Mouse (Mus musculus) CD8-positive naive resting alpha-beta T cell, adult 2 months (primary cell): Measurements from ENCODE around the gene Ispd.

Experiments
- DNase-seq, 2 experiments: peaks; one replicate each; pipeline ENCODE4 v3.0.0; 2022; ENCODE audit warnings: low read depth in 2 of 2, low spot score in 2 of 2

Ispd gene

DNA sequence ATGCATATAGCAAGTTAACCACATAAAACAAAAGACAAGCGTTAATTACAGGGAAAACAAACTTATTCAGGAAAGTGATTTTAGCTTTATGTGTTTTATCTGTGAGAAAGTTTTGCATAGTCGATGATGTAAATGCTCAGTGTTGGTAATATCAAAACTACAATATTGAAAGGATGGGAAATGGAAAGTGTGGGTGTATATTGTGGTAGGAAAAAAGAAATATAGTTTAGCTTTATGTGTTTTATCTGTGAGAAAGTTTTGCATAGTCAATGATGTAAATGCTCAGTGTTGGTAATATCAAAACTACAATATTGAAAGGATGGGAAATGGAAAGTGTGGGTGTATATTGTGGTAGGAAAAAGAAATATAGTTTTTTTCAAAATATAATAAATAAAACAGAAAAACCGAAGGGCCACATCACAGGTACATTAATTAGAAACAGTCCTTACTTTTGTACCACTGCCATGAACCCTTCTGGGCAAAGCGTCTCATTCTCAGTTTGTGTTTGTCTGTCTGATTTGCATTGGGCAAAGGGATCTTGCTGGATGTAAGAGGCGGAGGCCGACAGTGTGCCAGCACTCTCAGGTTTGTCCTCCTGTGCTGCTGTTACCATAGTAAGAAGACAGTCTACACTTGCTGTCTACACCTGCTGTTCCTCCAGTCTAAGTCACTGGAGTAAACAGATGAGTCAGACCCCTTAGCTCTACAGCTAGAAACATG is 87.2 kb downstream of the Ispd start:
- DNase-seq: no peak

GRCm38 (mm10) chr12:36471411-36471810 is 90.2 kb downstream of the Ispd start:
- DNase-seq: no peak

GRCm38 (mm10) chr12:36474171-36474570 is 92.9 kb downstream of the Ispd start:
- DNase-seq: no peak

DNA sequence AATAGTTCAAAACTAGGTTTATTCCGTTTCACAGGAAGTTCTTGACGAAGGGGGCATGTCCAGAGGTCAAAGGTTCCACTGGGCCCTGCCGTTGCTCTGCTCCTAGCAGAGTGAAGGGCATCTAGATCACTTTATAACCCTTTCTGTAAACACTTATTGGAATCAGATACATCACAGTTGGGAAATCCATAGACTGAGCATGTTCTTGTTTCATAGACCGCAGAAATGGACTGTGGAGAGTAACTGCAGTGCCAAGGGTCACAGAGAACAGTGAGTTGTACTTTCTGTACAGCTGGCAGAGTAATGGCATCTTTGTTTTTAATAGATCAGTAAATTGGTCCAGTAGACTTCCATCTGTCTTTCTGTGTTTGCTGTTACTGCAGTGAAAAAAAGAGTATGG is 94.0 kb downstream of the Ispd start:
- DNase-seq: no peak

DNA sequence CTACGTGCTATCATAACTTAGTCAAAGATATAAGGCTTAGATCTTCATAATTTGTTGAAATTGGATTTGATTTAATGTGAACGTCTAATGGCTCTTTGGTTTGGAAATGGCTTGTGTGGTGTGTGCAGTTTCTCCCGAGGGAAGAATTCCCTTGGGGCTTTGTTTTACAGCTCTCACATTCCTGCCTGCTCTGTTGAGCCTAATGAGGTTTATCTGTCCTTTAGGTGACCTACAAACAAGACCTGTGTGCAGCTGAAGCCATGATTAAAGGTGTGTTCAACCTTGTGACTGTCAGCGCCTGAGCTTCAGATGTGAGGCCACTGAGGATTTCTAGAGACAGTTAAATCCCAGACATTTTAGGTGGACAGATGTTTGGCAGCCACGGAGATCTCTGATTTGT is 95.2 kb downstream of the Ispd start:
- DNase-seq: no peak

DNA sequence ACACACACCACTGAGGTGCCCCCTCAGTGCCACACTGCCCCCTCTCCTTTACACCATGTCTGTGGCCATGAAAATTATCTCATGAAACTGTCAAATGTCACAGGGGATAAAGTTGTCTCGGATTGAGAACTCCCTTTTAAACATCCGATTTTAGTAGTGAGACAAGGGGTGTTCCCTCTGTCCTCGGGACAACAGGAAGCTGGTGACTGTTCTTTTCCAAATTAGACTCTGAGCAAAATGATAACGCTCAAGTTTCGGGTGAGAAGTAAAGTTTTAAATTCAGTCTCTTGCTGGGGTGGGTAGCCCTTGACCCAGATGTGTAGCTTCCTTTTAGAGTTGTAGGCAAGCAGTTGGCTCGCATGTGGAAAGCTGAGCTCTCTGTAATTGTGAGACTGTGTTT is 96.3 kb downstream of the Ispd start:
- DNase-seq: no peak

DNA sequence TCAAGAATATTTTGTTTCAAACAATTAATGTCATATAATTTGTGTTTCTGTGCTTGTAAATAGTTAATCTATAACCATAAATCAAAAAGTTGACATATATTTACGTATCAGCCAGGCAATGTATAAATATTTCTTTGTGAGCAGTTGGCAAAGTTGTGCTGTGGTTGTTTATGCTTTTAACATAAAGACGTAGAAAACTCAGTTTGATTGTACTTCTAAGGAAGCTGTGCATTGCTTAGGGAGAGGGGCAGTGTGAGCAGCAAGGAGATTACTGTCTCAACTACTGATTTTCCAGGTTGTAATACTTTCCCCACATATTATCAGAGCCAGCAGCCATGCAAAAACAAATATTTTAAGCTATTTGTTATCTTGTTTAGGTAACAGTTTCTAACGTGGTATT is 96.7 kb downstream of the Ispd start:
- no peak for DNase-seq

DNA sequence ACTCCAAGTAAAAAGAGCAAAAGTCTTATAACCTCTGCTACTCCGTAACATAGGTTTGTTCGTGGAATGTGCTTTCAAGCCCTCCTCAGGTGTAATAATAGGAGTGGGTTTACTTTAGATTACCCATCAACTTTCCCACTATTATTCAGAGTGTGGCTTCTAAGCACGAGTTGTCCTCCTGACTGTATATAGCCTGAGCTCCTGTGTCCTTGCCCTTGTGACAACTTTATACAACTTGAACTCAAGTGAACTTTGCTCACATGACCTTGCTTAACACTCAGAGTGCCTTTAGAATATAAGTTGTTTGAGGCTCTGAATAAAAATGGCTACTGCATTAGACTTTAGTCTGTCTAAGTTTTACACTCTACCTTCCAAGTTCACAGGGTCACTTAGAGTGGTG is 100.5 kb downstream of the Ispd start:
- DNase-seq: no peak

DNA sequence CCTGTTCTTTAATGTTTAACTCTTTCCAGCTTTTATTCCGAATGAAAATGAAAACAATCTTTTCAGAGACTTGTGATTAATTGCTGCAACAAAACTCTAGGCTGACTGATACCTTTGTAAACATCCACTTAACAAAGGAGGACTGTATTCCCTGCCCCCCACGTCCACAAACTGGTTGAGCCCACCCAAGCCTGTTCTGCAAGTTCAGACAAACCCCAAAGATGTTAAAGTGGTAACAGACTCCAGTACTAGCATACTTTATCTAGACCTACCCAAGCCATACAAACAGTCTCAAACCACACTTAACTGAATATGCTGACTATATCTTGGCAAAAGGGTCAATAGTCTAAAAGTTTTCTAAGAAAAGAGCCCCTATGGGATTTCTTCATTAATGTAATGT is 102.1 kb downstream of the Ispd start:
- DNase-seq: no peak

DNA sequence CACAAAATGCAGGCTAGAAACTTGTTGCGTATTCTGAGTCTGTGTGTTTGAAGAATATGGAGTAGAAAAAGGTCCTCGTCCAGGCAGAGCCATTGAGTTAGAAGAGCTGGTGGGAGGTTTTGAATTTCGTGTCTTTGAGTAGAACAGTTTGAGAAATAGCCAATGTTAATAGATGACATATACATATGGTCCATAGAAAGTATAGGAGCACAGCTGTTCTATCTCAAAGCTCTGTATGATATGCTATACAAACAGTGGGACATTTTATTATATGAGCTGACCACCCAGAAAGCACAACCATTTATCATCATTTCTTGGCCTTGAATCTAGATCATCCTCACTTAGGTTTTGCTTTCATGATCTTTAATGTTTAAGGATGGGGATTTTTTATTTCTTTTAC is 116.3 kb downstream of the Ispd start:
- no peak for DNase-seq

DNA sequence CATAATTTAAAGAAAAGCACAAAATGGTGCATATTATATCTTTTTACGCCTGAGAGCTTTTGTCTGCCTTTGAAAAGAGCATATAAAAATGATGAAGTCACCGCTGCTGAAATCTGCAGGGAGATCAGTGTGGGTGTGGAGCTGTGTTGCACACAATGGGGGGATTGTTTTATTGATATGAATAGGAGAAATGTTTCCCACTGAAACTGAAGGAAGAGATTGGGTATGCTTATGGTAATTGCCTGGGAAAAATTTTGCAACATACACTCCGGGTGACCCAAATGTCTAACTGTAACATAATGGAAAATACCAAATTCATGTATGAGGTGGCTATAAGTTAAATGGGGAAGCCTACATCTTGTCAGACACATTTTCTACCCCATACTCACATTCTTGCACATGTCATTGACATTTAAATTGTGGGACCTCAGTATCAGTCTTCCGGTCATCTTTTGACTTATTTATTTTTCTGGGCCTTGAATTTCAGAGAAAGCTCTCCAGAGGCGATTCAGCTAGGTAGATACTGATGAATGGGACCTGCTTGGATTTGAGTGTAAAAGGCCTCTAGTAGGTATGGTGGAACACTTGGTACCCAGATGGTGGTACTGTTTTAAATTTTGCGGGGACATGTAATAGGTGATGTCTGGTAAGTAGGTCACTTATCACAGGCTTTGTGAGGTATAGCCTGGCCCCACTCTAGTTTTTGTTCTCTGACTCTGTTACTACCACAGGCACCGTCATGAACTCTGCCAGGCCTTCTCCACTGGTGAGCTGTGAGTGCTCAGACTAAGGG is 126.1 kb downstream of the Ispd start:
- DNase-seq: no peak

- no peak for DNase-seq
These were observed 128.8 kb downstream of the Ispd start for GRCm38 (mm10) chr12:36509954-36510642.

DNA sequence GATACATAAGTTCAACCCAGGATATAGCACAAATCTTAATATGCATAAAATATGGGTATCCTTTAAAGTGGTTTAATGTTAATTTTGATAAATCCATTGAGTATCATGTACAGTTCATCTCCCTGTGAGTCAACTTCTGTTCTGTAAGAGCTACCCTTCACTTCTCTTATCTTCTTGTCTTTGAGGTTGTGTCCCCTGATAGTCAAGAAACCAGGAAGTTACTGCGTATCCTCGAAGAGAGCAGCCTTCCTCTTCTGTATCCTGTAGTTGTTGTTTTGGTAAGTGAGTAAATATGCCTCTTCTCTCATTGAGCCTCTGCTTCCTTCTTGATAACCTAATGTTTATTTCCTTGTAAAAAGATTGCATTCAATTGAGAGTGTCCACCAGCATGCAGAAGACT is 140.5 kb downstream of the Ispd start:
- DNase-seq: no peak

DNA sequence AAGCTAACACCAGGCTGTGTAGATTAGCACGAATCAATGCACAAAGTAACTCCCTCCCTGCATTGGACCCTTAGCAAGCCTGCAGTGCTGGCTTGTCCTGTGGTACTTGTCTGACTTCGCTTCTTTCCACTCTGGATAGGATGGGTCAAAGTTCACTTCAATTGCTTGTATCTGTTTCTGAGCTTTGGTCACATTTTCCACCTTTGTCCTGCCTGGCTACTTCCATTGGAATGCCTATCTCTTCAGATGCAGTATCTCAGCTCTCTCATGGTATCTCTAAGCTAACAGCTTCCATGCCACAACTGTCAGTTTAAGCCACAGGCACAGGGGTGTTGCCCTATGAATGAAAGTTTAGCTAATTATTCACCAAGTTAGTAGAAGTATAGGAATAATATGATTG is 142.3 kb downstream of the Ispd start:
- no peak for DNase-seq

DNA sequence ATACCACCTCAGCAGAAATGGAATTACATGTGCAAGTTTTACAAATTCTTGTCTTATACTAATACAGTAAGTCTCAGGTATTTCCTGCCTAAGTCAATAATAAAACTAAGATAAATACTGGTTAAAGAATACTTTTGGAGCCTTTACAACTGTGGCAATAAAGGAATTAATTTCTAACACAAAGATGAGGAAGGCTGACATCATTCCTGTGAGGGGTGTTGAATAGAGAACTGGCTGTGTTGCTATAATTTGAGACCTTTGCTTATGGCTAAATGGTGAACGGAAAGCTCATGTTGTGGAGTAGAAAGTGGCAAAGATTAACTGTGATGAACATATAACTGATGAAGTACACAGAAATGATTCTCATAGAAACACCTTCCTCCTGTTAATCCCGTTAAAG is 149.7 kb downstream of the Ispd start:
- no peak for DNase-seq

- DNase-seq: no peak
These were observed 150.3 kb downstream of the Ispd start for GRCm38 (mm10) chr12:36531421-36532072.

DNA sequence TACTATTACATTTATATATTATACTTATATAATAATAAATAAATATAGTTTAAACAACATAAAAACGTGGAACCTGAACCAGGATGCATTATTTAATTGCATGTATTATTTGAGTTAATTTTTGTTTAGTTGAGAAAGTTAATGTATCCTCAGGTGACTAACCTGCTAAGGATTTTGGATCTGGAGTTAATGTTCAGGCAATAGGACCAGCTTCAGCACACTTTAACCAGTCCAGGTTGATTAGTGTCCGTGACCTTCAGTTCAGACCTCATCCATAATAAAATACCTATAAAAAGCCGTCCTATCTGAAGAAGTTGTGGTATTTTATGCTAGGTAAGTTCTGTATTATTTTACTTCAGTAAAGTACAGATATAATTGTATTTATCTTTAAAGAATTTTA is 151.3 kb downstream of the Ispd start:
- no peak for DNase-seq

GRCm38 (mm10) chr12:36533160-36533900 is 152.1 kb downstream of the Ispd start:
- no peak for DNase-seq

- no peak for DNase-seq
These were observed 153.3 kb downstream of the Ispd start for GRCm38 (mm10) chr12:36534589-36534988.

GRCm38 (mm10) chr12:36545318-36545717 is 164.1 kb downstream of the Ispd start:
- no peak for DNase-seq

- DNase-seq: no peak
These were observed 168.2 kb downstream of the Ispd start for GRCm38 (mm10) chr12:36549474-36549873.
